Mouse (Mus musculus) MEL (cell line): ENCODE data around the gene Psmb4. TPM values are rescaled to one million over a fixed set of nuclear protein-coding genes. Genes with fewer than 3 reads are reported as not detected.
A peak's percentile ranks its signal among the peaks of the same experiment; 100 is the strongest.
"Not testable (repeated sequence)": the region's sequence is repeated elsewhere in the genome, so short reads cannot be mapped to it uniquely, and the experiment has no call there.

Experiments
- DNase-seq: peaks from one replicate; pipeline ENCODE4 v3.0.0; 2011; ENCODE audit warnings: low read depth, low spot score
- H3K27ac ChIP-seq: 2 replicates; pipeline ENCODE4 v1.5.1; 2012; ENCODE audit warnings: low read depth, mild to moderate bottlenecking, control low read depth, low read length, moderate library complexity; ENCODE audit not compliant: control insufficient read depth
- H3K27me3 ChIP-seq, 2 experiments: fragments of 150-350 bp in 1 of 2; sonication (generic) in 1 of 2; 2 replicates each; pipeline ENCODE4 v1.6.1; 2012; ENCODE audit warnings: low read length in 2 of 2, mild to moderate bottlenecking in 2 of 2, improper control_type of control experiment in 1 of 2, moderate library complexity in 1 of 2; ENCODE audit not compliant: insufficient read depth in 2 of 2, control insufficient read depth in 1 of 2
- H3K36me3 ChIP-seq, 2 experiments: 2 replicates each; pipeline ENCODE4 v1.6.1; 2012 to 2014; ENCODE audit warnings: low read length in 2 of 2, improper control_type of control experiment in 1 of 2, inconsistent platforms in 1 of 2, mild to moderate bottlenecking in 1 of 2; ENCODE audit not compliant: insufficient read depth in 2 of 2, control insufficient read depth in 1 of 2
- H3K4me1 ChIP-seq, 2 experiments: fragments of 150-350 bp in 1 of 2; sonication (generic) in 1 of 2; 2 replicates each; pipeline ENCODE4 v1.6.1; 2012; ENCODE audit warnings: low read length in 2 of 2, improper control_type of control experiment in 1 of 2, mild to moderate bottlenecking in 1 of 2; ENCODE audit not compliant: insufficient read depth in 2 of 2, control insufficient read depth in 1 of 2
- H3K4me3 ChIP-seq, 2 experiments: fragments of 150-350 bp in 1 of 2; sonication (generic) in 1 of 2; 2 replicates each; pipeline ENCODE4 v1.5.1; 2012; ENCODE audit warnings: low read depth in 2 of 2, low read length in 2 of 2, mild to moderate bottlenecking in 2 of 2, moderate library complexity in 2 of 2, control low read depth in 1 of 2, improper control_type of control experiment in 1 of 2; ENCODE audit not compliant: control insufficient read depth in 1 of 2, insufficient read depth in 1 of 2
- H3K79me2 ChIP-seq: 2 replicates; pipeline ENCODE4 v1.6.1; 2012; ENCODE audit warnings: mild to moderate bottlenecking, low read length, moderate library complexity; ENCODE audit not compliant: control insufficient read depth, poor library complexity, insufficient read depth
- H3K9ac ChIP-seq: 2 replicates; pipeline ENCODE4 v1.6.1; 2012; ENCODE audit warnings: low read depth, mild to moderate bottlenecking, control low read depth, low read length, moderate library complexity; ENCODE audit not compliant: control insufficient read depth, poor library complexity, severe bottlenecking
- H3K9me3 ChIP-seq: fragments of 150-350 bp; sonication (generic); replicated peaks from 2 replicates; pipeline ENCODE4 v1.6.1; 2012; ENCODE audit warnings: mild to moderate bottlenecking, low read length, improper control_type of control experiment, moderate library complexity; ENCODE audit not compliant: insufficient read depth
- CTCF ChIP-seq, 3 experiments: IDR thresholded peaks in 2 of 3; conservative IDR thresholded peaks in 1 of 3; 2 replicates each; pipeline ENCODE4 v1.5.1; 2011 to 2012; ENCODE audit warnings: low read length in 3 of 3, low read depth in 2 of 3, mild to moderate bottlenecking in 2 of 3, improper control_type of control experiment in 1 of 3, inconsistent platforms in 1 of 3, mixed read lengths in 1 of 3, moderate library complexity in 1 of 3; ENCODE audit not compliant: control insufficient read depth in 1 of 3, insufficient read depth in 1 of 3, poor library complexity in 1 of 3, severe bottlenecking in 1 of 3
- EP300 ChIP-seq, 2 experiments: IDR thresholded peaks; 2 replicates each; pipeline ENCODE4 v1.6.1; 2011; ENCODE audit warnings: improper control_type of control experiment in 2 of 2, low read length in 2 of 2, low read depth in 1 of 2, mild to moderate bottlenecking in 1 of 2
- HCFC1 ChIP-seq: IDR thresholded peaks from 2 replicates; pipeline ENCODE4 v1.6.1; 2012; ENCODE audit warnings: low read depth, mild to moderate bottlenecking, inconsistent platforms, low read length, improper control_type of control experiment, moderate library complexity
- MAFK ChIP-seq: IDR thresholded peaks from 2 replicates; pipeline ENCODE4 v1.6.1; 2011; ENCODE audit warnings: low read depth, mild to moderate bottlenecking, low read length, improper control_type of control experiment, borderline replicate concordance
- MAZ ChIP-seq: IDR thresholded peaks from 2 replicates; pipeline ENCODE4 v1.6.1; 2012; ENCODE audit warnings: low read depth, mild to moderate bottlenecking, inconsistent platforms, low read length, improper control_type of control experiment
- MXI1 ChIP-seq: IDR thresholded peaks from 2 replicates; pipeline ENCODE4 v1.6.1; 2011; ENCODE audit warnings: mild to moderate bottlenecking, low read depth, low read length, improper control_type of control experiment
- MYC ChIP-seq: IDR thresholded peaks from 2 replicates; pipeline ENCODE4 v1.6.1; 2011; ENCODE audit warnings: low read depth, mild to moderate bottlenecking, low read length, improper control_type of control experiment, moderate library complexity
- RAD21 ChIP-seq: IDR thresholded peaks from 2 replicates; pipeline ENCODE4 v1.6.1; 2011; ENCODE audit warnings: mild to moderate bottlenecking, low read depth, low read length, improper control_type of control experiment
- SIN3A ChIP-seq: IDR thresholded peaks from 2 replicates; pipeline ENCODE4 v1.6.1; 2012; ENCODE audit warnings: low read length, improper control_type of control experiment, inconsistent platforms
- SMC3 ChIP-seq: IDR thresholded peaks from 2 replicates; pipeline ENCODE4 v1.6.1; 2011; ENCODE audit warnings: low read depth, low read length, improper control_type of control experiment
- TBP ChIP-seq: IDR thresholded peaks from 2 replicates; pipeline ENCODE4 v1.8.0; 2011; ENCODE audit warnings: low read depth, low read length, improper control_type of control experiment
- ZC3H11A ChIP-seq: IDR thresholded peaks from 2 replicates; pipeline ENCODE4 v1.6.1; 2012; ENCODE audit warnings: low read depth, mild to moderate bottlenecking, inconsistent platforms, low read length, improper control_type of control experiment
- ZNF384 ChIP-seq: IDR thresholded peaks from 2 replicates; pipeline ENCODE4 v1.6.1; 2012; ENCODE audit warnings: low read depth, mild to moderate bottlenecking, inconsistent platforms, low read length, improper control_type of control experiment
- polyA plus RNA-seq, 2 experiments: library from polyadenylated mRNA; stranded (reverse) in 1 of 2; unstranded in 1 of 2; fragments of >175 nt in 1 of 2; fragments of >200 nt in 1 of 2; gene quantifications; 2 replicates each; pipeline versions ENCODE4 v1.2.1 to v1.2.4; 2012; ENCODE audit warnings: low replicate concordance in 2 of 2, low read depth in 1 of 2; ENCODE audit not compliant: insufficient read length in 2 of 2, insufficient read depth in 1 of 2, missing spikeins in 1 of 2
- total RNA-seq: library from RNA; depleted of rRNA; stranded (reverse); fragments of 300-350 nt; gene quantifications from 2 replicates; pipeline ENCODE4 v1.2.3, GENCODE M21; 2012

Gene Psmb4
- total and polyA plus RNA-seq, 3 experiments = 826 to 964 (median 890) TPM

DNA sequence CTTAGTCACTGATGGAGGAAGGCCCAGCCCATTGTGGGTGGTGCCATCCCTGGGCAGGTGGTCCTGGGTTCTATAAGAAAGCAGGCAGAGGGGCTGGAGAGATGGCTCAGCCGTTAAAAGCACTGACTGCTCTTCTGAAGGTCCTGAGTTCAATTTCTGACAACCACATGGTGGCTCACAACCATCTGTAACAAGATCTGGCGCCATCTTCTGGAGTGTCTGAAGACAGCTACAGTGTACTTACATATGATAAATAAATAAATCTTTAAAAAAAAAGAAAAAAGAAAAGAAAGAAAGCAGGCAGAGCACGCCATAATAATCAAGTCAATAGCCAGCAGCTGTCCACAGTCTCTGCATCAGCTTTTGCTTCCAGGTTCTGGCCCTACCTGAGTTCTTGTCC, 18.0 kb upstream of the Psmb4 start:
- H3K4me1 ChIP-seq, H3K27ac ChIP-seq, H3K4me3 ChIP-seq, DNase-seq, H3K79me2 ChIP-seq, H3K9me3 ChIP-seq, H3K9ac ChIP-seq, H3K27me3 ChIP-seq, H3K36me3 ChIP-seq: not testable (repeated sequence)
- 0 out of 2 replicates have a peak, but pooled peaks have one; percentile 17 for TF ChIP-seq ZC3H11A
- peak; percentile 63; the same call in 1 of the 2 replicates for TF ChIP-seq ZNF384
- peak; percentile 21 for TF ChIP-seq RAD21
- peak; percentile 41 for TF ChIP-seq SMC3
- 0 out of 2 replicates have a peak, but pooled peaks have one; percentile 57 for TF ChIP-seq MYC
- TF ChIP-seq CTCF (IDR thresholded peaks at IDR 0.05 in 2 of 3, conservative IDR thresholded peaks at IDR 0.05 in 1 of 3; ENCODE audit: control insufficient read depth in 1 of 3, insufficient read depth in 1 of 3, low read depth in 2 of 3, low read length in 3 of 3, poor library complexity in 1 of 3, severe bottlenecking in 1 of 3) = peak in 2 of 3 experiments; percentile 1 to 53; a peak in 2 of 6 replicates

DNA sequence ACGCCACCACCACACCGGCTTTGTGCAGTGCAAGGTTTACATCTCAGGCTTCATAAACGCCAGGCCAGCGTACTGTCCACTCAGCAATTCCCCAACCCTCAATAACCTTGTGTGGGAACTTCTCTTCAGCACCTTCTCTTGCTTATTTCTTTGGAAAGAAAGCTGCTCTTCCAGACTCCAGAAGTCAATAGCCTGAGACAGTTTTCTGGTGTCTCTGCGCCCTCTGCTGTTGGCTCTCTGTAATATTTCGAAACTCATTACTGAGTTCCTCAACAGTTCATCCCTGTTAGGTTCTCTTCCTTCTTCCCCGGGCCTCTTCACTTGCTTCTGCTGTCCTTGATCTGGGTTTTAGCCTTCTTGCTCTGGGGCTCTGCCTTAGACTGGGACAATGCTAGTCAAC, 16.0 kb upstream of the Psmb4 start:
- Histone ChIP-seq H3K4me3 (no peak overlapping the region), H3K27ac (no peak overlapping the region), H3K4me1 (peaks cover 0 to 3% of the 10 kb centered on the region in 2 experiments; a peak in 1 of 4 replicates), H3K9ac (no peak overlapping the region), H3K36me3 (peaks cover 0 to 2% of the 10 kb centered on the region in 2 experiments; a peak in 1 of 4 replicates), H3K79me2 (no peaks in the 10 kb centered on the region), H3K27me3 (no peaks in the 10 kb centered on the region; a peak in 1 of 4 replicates), H3K9me3 (no peaks in the 10 kb centered on the region)
- TF ChIP-seq SIN3A (peak; percentile 36; the same call in 1 of the 2 replicates), MXI1 (no peak), ZC3H11A (peak; percentile 90), RAD21 (peak; percentile 96), TBP (0 out of 2 replicates have a peak, but pooled peaks have one; percentile 14), HCFC1 (0 out of 2 replicates have a peak, but pooled peaks have one; percentile 13), CTCF (IDR thresholded peaks at IDR 0.05 in 2 of 3, conservative IDR thresholded peaks at IDR 0.05 in 1 of 3; ENCODE audit: control insufficient read depth in 1 of 3, insufficient read depth in 1 of 3, low read depth in 2 of 3, low read length in 3 of 3, poor library complexity in 1 of 3, severe bottlenecking in 1 of 3) (peak; percentile 70 to 95 (median 83)), MAZ (no peak), SMC3 (peak; percentile 93)
- DNase-seq = peak; percentile 83

DNA sequence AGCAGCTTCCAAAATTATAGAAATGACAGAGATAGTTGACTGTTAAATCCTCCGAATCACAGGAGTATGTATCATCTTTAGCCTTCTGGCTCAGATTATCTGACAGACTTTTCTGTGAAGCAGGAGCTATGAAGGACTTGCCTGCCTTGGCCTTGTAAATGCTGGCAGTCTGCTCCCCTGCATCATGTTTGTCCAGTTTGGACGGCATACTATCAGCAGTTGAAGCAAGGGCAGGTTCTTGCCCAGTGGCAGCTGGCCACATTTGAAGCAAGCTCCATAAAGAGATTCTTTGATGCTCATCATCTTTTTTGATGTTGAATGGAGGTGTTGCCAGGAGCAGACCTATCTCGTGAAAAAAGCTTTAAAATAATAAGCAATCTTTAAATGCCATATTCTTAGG, 7.3 kb upstream of the Psmb4 start:
- Histone ChIP-seq H3K36me3 (no peaks in the 10 kb centered on the region), H3K9ac (no peak overlapping the region)
- DNase-seq = no peak

More for the DNA sequence above, 7.3 kb upstream of the Psmb4 start:
- H3K27me3 ChIP-seq = peaks cover 7 to 17% of the 10 kb centered on the region in 2 experiments
- H3K79me2 ChIP-seq = no peaks in the 10 kb centered on the region
- no peaks in the 10 kb centered on the region for H3K9me3 ChIP-seq
- no peaks in the 10 kb centered on the region for H3K4me1 ChIP-seq
- H3K4me3 ChIP-seq = no peak overlapping the region
- no peak overlapping the region for H3K27ac ChIP-seq
- TF ChIP-seq EP300 (IDR thresholded peaks at IDR 0.05; ENCODE audit: low read depth in 1 of 2, low read length in 2 of 2) (no peak), ZC3H11A (no peak), MAFK (no peak)
